Mouse (Mus musculus): Measurements from ENCODE around the gene Samhd1.

Samhd1 gene

DNA sequence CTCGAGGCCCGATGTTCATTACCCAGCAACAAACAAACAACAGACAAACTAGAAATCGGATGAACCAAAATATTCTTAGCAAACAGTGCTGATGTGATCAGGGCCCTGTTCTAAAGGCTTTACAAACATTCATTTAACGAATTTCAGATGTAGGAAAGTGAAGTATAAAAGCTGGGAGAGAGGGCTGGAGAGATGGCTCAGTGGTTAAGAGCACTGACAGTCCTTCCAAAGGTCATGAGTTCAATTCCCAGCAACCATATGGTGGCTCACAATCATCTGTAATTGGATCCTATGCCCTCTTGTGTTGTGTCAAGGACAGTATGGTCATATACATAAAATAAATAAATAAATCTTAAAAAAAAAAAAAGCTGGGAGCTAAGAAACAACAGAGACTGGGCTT lies 1.1 kb upstream of the Samhd1 start:
- ATAC-seq (ENCODE audit: low TSS enrichment), result no peak

DNA sequence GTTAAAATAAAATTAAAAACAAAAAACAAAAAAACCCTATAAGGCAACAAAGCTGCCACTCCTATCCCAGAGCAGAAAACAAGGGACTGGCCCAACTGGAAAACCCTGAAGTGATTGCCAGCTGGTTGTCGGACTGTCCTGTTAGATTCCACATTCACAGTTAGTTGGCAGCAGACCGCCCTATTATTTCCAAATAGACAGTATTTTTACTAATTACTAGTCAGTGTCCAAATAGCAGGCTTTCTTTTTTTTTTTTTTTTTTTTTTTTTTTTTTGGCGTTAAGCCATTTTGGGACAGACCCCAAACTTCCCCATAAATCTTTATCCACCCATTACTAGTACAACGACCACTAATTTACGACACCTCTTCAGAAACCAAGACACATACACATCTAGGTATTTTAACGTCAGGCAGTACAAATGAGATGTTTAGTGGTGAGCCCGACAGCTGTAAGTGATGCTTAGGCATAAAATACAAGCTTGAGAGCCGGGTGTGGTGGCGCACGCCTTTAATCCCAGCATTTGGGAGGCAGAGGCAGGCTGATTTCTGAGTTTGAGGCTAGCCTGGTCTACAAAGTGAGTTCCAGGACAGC lies 560 bp upstream of the Samhd1 start:
- ATAC-seq (ENCODE audit: low TSS enrichment), result no peak

DNA sequence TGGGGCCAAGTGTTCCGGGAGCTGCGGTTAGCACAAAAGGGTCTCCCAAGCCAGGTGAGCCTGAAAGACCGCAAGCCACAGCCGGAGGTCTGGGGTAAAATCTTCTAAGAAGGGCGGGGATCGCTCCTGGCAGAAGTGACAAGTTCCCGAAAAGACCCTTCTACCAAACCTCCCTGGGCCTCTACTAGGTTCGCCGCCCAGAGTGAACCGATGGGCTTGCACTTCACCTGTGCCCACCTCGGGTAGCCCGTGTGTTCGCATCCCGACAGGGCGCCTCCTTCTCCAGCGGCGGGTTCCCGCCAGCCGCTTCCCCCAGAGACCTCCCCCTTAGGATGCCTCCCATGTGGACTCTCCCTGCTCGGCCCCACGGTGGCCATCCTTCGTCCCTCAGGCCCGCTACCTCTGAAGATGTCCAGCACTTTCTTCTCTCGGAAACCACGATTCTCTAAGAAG lies 560 bp downstream of the Samhd1 start:
- peak; percentile 45; the same call in 1 of the 2 replicates for ATAC-seq (ENCODE audit: low TSS enrichment)

DNA sequence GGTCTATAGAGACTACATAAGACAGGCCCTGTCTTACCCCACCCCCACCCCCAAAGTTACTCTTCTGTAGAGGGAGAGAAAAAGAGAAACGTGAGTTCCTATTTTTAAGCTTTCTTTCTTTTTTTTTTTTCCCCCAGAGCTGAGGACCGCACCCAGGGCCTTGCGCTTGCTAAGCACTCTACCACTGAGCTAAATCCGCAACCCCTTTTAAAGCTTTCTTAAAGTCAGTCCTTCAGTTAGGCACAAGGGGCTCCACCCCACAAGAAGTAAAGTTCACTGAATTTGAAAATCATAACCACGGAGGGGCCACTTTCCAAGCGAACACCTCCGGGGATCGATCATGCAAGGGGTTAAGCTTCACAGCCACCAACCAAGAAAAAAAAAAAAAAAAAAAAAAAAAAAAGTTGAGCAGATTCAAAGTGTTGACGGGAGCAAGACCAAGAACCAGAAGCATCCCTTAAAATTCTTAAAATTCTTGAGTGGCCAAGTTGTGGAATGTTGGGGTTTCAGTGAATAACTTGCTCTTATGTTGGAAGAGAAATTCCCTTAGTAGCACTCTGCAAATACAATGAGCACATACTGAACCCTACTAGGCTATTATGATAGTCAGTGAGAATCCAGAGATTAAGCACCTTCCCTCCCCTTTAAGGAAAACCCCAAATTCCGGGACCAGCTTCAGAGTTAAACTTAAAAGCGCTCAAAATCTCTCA lies 1.1 kb downstream of the Samhd1 start:
- ATAC-seq (ENCODE audit: low TSS enrichment), result no peak

DNA sequence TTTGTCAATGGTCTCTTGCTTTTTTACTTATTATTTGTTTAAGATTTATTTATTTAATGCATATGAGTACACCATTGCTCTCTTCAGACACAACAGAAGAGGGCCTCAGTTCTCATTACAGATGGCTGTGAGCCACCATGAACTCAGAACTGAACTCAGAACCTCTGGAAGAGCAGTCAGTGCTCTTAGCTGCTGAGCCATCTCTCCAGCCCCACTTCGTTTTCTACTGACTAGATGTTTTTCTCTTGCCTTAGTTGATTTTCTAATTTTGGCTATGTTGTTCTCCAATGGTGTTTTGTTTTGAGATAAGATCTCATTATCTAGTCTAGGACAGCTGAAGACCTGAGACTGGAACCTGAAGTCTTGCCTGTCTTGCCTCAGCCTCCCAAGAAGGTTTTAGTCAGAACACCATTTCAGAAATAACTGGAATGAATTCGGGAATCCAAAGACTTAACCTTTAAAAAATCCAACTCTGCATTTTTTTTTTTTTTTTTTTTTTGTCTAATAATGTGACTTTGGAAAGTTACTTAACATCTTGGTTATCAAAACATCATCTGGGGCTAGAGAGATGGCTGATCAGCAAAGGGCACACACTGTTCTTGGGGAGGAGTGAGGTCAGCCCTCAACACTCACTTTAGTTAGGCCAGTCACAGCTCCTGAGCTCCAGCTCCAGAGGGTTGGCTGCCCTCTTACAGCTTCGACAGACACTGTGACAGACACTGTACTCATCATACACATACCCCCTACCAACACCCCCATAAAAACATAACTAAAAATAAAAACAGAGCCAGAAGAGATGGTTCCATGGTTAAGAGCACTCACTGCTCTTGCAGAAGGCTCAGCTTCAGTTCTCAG lies 2.2 kb downstream of the Samhd1 start:
- no peak for ATAC-seq (ENCODE audit: low TSS enrichment)

DNA sequence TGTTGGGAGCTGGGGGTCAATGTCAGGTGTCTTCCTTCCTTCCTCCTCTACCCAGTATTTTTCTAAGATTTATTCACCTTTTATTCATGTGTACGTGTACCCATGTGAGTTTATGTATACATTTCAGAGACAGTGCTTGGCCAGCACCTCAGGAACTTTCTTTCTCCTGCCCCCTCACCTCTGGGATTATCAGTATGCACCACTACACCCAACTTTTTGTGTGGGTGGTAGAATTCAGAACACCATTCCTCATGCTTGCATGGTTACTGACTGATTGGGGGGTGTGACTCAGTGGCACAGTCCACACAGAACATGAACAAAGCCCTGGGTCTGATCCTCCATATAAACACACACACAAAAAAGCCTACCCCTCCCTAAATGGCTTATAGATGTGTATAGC lies 3.0 kb downstream of the Samhd1 start:
- ATAC-seq (ENCODE audit: low TSS enrichment), result no peak

DNA sequence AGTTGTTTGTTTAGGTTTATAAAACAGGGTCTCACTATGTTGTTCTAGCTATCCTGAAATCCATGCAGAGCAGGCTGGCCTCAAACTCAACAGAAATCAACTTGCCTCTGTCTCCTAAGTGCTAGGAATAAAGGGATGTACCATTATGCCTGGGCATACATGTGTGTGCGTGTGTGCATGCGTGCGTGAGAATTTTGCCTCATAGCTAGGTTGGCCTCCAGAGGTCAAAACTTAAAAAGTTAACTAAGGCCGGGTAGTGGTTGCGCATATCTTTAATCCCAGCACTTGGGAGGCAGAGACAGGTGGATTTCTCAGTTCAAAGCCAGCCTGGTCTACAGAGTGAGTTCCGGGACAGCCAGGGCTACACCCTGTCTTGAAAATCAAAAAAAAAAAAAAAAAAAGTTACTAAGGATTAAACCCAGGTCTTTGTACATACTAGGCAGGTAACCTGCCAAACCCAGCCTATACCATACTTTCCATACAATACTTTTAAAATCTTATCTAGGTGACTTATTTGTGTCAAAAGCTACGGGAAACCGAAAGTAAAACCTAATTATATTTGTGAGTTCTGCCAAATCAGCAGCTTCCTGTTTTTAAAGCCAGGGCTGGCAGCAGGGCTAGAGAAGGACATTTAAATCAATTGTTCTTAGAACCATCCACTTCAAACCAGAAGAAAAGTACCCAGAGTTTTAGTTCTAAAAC lies 4.1 kb downstream of the Samhd1 start:
- no peak for ATAC-seq (ENCODE audit: low TSS enrichment)

DNA sequence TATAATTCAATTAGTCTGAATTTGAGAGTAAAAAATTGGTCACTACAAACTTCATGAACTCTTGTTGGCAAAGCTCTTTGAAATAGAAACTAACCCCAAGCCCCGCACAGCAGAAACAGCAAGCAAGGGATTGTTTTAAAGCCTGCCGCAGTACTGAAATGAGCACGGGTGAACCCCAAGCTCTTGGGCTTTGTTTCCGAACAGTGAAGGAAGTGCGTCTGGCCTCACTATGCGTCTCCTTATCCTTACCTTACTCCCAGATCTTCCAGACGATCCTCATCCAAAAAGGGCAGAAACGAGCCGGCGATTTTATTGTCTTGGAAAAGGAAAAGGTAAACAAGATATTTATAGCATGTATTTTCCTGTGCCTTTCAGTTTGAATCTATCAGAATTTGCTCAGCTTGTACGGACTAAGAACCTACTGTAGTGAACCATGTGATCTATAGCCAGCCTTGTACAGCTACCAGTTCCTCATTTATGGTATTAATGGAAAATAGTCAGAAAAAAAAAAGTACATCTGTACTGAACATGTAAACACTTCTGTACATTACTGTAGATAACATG lies 5.4 kb downstream of the Samhd1 start:
- ATAC-seq (ENCODE audit: low TSS enrichment), result no peak

DNA sequence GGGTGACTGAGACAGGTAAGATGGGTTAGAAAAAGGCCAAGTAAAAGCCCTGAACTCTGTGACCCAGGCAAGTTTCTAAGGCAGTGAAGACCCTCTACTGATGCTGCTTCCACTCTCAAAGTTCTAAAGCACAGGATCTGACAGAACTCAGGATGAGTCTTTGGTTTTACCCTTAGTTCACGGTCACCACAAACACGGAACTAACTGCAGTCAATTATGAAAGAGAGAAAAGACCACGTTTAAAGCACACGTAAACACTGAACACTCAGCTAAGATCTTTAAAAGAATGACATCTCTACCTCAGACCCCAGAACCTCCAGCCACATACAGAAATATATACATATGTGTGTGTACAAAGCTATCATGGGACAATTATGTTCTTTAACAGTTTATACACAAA lies 6.0 kb downstream of the Samhd1 start:
- ATAC-seq (ENCODE audit: low TSS enrichment), result no peak

DNA sequence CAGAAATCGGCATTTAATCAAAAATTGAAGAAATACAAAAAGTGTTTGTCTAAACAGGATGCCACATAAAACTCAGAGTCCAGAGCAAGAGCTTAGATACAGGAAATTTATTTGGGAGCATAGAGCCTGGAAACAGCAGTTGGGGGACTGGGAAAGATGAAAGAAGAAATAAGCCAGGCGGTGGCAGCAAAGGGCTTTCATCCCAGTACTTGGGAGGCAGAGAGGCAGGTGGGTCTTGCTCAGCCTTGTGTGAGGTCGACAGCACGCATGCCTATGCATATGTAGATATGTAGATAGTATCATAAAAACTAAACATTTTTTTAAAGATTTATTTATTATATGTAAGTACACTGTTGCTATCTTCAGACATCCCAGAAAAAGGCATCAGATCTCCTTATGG lies 7.0 kb downstream of the Samhd1 start:
- no peak for ATAC-seq (ENCODE audit: low TSS enrichment)

DNA sequence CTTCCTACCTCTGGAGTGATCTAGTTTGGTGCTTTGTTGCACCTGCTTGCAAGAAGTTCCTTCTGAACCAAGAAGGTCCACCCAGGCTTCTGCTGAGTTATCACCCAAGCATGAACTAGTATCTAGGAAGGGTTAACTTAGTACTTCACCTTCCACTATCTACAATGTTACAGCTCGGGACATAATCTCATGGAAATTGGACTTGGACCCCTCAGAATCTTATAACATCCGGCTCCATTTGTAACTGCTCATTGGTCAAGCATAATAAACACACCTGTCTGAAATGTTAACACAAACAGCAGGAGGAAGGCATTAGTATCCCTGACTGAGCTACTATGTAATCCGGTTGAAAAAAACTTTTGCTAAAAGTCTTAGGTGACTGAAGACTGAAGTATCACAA lies 7.7 kb downstream of the Samhd1 start:
- ATAC-seq (ENCODE audit: low TSS enrichment), result no peak

DNA sequence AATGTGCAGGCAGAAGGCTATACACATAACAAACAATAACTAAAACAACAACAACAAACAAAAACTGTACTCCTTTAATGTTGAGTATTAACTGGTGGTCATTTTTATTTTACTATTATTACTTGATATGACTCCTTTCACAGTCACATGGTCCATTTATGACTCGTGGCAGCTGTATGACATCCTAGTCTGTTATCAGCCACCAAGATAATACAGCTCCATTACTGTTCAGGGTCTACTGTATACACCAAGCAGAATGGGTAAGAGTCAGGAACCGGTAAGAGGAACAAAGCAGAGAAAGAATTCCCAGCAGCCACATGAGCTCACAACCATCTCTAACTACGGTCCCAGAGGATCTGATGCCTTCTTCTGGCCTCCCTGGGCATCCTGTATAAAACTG lies 9.8 kb downstream of the Samhd1 start:
- no peak for ATAC-seq (ENCODE audit: low TSS enrichment)

DNA sequence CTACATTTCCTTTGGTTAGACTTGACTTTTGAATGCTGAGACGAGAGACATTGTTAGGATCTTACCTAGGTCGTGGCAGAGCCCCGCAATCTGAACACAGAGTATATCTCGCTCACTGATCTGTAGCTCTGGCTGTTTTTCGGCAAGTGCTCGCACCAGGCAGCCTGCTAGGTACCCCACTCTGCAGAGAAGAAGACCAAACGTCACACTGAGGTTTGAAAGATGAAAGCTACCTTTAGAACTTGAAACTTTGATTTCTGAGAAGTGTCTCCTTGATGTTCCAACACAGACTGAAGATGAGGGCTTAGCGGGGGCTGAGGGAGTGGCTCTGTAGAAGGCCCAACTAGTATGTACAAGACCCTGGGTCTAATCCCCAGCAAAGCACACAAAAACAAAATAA lies 13.3 kb downstream of the Samhd1 start:
- ATAC-seq (ENCODE audit: low TSS enrichment), result no peak

DNA sequence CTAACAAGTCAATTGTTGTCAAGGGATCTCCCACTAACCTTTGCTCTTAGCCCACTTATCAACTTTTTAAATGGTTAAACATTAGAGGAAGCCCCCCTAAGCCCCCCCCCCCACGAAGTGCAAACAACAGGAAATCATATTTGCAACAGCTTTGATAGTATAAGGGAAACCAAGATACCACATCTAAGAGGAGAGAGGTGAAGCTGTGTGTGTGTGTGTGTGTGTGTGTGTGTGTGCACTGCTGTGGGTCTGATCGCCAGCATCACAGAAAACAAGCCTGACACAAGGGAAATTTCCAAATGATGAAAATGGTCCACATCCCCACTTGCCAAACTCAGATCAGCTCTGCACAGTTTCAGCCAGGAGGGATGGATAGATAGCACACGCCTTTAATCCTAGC lies 16.0 kb downstream of the Samhd1 start:
- ATAC-seq (ENCODE audit: low TSS enrichment), result no peak

DNA sequence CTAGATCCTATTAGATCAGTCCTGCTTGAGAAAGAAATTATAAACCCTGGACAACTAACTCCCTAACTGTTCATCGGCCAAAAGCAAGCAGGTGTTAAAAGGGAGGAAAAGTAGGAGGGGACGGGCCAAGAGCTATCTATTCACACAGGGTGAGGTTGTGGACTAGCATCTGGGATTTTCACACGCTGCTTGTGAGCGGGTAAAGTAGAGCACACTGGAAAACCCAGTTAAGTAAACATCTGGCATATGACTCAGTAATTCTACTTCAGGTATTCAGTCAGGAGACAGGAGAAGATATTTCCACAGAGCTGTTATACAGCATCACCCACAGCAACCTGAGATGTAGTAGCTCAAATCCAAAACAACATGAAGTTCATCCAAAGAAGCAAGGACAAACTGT lies 16.5 kb downstream of the Samhd1 start:
- ATAC-seq (ENCODE audit: low TSS enrichment), result no peak

DNA sequence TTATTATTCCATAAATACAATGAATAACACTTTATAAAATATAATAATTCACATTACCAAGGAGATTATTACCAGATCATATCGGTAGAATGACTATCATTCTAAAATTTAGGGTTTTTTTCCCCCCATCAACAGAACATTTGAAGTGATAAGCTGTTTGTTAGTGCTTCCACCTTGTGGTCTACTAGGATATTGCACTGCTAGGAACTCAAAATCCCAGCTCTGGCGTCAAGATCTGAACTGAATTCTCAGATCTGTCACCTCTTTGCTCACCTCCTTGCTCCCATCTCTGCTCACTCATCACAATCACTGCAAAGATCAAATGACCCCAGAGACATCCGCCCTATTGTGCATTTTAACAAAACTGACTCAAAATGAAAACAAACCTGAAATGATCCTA lies 18.1 kb downstream of the Samhd1 start:
- ATAC-seq (ENCODE audit: low TSS enrichment), result no peak

DNA sequence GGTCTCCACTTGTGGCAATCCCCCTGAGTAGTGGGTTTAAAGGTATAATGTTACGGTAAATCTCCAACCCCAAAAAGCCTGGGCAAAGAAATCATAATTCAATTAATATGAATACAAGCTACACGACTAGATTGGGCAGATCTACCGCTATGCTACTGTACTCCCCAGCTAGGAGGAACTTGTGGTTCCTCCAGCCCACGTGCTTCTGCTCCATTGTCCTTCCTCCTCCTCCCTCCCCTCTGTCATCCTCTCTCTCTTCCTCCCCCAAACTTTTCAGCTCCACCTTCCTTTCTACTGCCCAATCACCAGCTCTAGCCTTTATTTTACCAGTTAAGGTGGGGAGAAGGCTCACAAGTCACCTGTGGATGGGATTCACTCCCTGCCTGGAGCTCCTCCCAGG lies 26.8 kb downstream of the Samhd1 start:
- no peak for ATAC-seq (ENCODE audit: low TSS enrichment)

DNA sequence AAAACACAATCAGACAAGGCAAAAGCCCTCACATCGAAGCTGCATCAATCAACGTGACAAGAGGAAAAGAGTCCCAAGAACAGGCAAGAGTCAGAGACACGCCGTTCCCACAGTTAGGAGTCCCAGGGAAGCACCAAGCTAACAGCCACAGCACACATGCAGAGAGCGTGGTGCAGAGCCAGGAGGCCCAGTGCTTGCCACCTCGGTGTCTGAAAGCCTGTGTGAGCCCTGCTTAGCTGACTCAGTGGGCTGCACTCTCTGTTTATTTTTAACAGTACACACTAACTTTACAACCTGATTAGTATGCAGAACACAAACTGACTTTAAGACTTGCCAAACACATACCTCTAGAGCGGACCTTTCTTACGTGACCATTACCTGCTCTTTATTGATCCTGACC lies 30.6 kb downstream of the Samhd1 start:
- no peak for ATAC-seq (ENCODE audit: low TSS enrichment)

DNA sequence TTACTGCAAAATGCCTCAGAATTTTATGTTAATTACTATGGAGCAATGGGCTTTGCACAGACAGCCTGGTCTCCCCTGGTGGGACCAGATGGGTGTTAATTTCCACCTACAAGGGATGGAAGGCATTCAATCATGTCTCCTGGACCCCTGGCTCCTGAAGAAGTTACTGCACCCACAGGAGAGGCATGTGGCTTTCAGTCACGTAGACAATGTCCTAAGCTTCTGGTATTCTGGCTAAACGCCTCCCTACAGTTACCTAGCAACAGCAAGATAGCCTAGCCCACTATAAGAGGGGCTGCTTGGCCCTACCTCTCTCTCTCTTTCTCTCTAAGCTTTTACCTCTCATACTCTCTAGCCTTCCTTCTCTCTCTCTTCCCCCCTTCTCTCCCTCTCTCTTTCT lies 32.8 kb downstream of the Samhd1 start:
- ATAC-seq (ENCODE audit: low TSS enrichment), result no peak

DNA sequence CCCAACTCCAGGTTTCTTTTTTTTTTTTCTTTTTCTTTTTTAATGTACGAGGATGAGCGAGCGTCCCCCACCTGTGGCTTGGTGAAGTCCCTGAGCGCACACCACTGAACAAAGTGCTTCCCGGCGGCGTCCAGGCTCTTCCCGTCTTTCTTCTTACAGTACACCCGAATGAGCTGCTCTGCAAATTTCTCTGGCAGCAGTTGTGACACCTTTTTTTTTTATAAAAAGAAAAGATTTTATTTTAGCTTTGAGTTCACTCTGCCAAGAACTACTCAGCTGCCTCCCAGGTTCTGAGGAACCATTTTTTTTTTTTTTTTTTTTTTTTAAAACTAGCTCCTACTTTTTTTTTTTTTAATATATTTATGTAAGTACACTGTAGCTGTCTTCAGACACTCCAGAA lies 33.4 kb downstream of the Samhd1 start:
- peak; percentile 70 for ATAC-seq (ENCODE audit: low TSS enrichment)

DNA sequence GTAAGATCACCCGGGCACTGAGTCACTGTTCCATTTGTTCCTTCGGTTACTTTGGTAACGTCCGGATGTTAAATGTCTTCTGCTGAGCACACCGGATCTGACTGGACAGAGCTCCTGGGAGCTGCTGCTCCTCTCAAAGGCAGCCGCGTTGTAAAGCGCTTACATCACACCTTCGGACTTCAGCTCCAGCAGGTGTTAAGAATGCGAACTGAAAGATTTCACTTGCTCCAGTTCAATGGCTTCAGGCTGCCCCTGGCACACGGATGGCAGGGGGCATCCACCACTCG lies 34.8 kb downstream of the Samhd1 start:
- no peak for ATAC-seq (ENCODE audit: low TSS enrichment)
